Mouse (Mus musculus): Measurements from ENCODE around the gene Zfp36l2.

DNA sequence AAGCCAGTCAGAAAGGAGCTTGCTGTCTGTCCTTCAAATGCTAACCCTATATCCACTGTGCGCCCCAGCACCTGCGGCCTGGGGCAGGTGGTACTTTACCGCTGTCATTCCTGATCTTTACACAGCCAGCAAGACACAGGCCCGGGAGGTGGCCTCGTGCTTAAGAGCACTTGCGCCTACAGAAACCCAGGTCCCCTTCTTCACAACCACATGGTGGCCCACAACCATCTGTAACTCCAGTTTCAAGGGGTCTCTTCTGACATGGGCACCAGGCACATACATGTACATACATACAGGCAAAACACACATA lies 32.8 kb downstream of the Zfp36l2 start:
- TF ChIP-seq CTCF (IDR thresholded peaks at IDR 0.05; ENCODE audit: control insufficient read depth, insufficient read depth, insufficient replicate concordance, low read depth, low read length) = no peak
- no peak for TF ChIP-seq POLR2A (IDR thresholded peaks at IDR 0.05; ENCODE audit: control insufficient read depth, low read depth, low read length)
